Mouse (Mus musculus): Measurements from ENCODE around the gene Kank1.

DNA sequence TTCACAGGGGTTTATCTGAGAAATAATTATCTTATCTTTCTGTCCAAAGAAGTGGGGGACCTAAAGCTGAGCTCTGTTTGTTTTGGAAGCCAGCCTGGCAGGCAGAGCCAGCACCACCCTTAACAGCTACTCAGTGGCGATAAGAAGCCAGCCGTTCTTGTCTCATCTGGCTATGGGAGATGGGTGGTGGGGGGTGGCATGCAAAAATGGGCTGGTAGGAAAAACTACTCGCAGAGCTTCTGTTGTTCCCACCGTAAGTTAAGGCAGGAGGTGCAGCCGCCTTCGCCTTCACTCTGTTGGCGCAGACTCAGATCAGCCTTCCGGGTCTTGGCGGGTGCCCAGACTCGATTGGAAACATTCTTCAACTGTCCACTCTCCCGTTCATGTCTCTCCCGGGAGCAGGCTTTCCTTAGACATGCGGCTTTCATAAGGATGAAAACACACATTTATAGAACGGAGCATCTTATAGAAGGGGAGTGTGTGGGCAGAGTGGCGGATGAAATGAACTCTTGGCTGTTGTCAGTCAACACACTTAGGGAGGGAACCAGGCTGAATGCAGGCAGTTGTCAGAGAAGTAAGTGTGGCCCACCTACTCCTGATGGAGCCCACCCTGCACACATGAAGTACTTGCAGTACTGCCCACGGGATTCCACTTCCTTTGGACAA, 107.0 kb downstream of the Kank1 start:
- TF ChIP-seq CTCF (IDR thresholded peaks at IDR 0.05; ENCODE audit: low read depth, low read length) (no peak), POLR2A (IDR thresholded peaks at IDR 0.05; ENCODE audit: borderline replicate concordance, low read depth, low read length) (no peak)

Measured in bone marrow macrophage, adult 2 months (primary cell).